Mouse (Mus musculus) E14TG2a.4 (cell line): ENCODE data around the gene B830017H08Rik.

Experiments
- H3K27me3 ChIP-seq: 2 replicates; pipeline ENCODE4 v1.6.1; 2014; ENCODE audit warnings: low read length, control low read depth; ENCODE audit not compliant: insufficient read depth
- H3K36me3 ChIP-seq: 2 replicates; pipeline ENCODE4 v1.6.1; 2014; ENCODE audit warnings: low read length, control low read depth; ENCODE audit not compliant: insufficient read depth
- H3K4me1 ChIP-seq: replicated peaks from 2 replicates; pipeline ENCODE4 v1.6.1; 2014; ENCODE audit warnings: low read depth, low read length, control low read depth
- H3K4me3 ChIP-seq: replicated peaks from 2 replicates; pipeline ENCODE4 v1.5.1; 2014; ENCODE audit warnings: mild to moderate bottlenecking, low read length
- H3K9me3 ChIP-seq: 2 replicates; pipeline ENCODE4 v1.6.1; 2014; ENCODE audit warnings: low read length, control low read depth
- CTCF ChIP-seq: conservative IDR thresholded peaks from 2 replicates; pipeline ENCODE4 v1.5.1; 2014; ENCODE audit warnings: low read length
- NANOG ChIP-seq: IDR thresholded peaks from 2 replicates; pipeline ENCODE4 v1.6.1; 2014; ENCODE audit warnings: borderline replicate concordance, low read length, mixed read lengths
- POU5F1 ChIP-seq: IDR thresholded peaks from 2 replicates; pipeline ENCODE4 v1.6.1; 2014; ENCODE audit warnings: low read length, borderline replicate concordance

B830017H08Rik gene

DNA sequence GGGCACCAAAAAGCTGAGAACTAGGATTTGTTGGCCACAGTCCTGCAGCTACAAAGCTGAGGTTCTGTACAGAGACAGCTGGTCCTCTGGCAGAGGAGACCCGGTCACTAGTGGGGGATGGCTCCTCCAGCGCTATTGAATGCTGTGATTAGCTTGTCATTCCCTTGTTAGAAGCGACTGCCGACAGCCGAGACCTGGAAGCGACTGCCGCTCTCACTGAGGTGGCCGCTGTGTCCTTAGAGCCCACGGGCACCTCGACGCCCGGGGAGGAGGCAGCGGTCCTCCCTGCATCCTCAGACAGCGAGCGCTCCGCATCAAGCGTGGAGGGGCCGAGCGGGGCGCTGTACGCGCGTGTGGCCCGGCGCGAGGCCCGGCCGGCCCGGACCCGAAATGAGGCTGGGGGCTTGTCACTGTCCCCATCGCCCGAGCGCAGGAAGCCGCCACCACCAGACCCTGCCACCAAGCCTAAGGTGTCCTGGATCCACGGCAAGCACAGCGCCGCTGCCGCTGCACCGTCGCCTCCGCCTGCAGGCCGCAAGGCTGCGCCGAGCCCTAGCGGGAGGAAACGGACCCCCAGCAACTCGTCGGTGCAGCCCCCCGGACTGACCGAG is 26.2 kb upstream of the B830017H08Rik start:
- peak overlapping the region; percentile 79 for H3K4me3 ChIP-seq
- no peaks in the 10 kb centered on the region; the same call in 1 of the 2 replicates for H3K9me3 ChIP-seq
- peaks cover 96% of the 10 kb centered on the region for H3K27me3 ChIP-seq
- H3K4me1 ChIP-seq, result peaks cover 42% of the 10 kb centered on the region
- TF ChIP-seq POU5F1, result no peak
- no peak for TF ChIP-seq CTCF
- TF ChIP-seq NANOG, result no peak
- no peaks in the 10 kb centered on the region for H3K36me3 ChIP-seq

DNA sequence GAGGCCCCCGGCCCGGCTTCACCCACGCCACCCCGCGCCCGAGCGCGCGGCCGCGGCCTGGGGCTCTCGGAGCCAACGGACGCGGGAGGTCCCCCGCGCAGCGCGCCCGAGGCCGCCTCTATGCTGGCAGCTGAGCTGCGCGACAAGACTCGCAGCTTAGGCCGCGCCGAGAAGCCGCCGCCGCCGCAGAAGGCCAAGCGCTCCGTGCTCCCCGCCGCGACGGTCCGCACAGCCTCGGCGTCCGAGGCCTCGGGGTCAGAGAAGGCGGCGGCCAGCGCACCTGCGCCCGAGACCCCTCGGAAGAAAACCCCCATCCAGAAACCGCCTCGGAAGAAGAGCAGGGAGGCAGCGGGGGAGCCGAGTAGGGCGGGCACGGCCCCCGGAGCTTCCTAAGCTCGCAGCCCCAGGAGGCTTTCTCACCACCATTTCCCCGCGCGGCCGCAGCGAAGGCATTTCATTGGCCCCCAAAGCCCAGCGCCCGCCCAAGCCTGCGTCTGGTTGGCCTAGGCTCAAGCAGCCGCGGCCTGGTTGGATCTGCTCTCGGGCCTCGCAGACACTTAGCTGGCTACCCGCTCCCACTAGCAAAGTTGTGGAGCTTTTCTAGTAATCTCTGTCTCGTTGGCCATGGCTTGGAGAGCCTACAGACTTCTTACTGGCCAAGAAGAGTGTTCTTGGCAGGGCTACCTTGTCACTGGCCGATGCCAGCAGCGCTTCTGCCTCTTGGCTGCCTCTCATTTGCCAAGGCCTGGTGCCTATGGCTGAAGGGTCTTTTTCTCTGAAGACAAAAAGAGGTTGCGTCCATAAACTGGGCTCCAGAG is 25.5 kb upstream of the B830017H08Rik start:
- no peaks in the 10 kb centered on the region for H3K9me3 ChIP-seq
- H3K36me3 ChIP-seq, result no peaks in the 10 kb centered on the region
- H3K27me3 ChIP-seq, result peaks cover 91% of the 10 kb centered on the region
- peak overlapping the region; percentile 79 for H3K4me3 ChIP-seq
- peaks cover 36% of the 10 kb centered on the region for H3K4me1 ChIP-seq
- TF ChIP-seq CTCF, result no peak
- no peak for TF ChIP-seq POU5F1
- no peak for TF ChIP-seq NANOG

- peaks cover 91% of the 10 kb centered on the region for H3K27me3 ChIP-seq
- H3K4me3 ChIP-seq, result no peak overlapping the region
- peaks cover 20% of the 10 kb centered on the region for H3K4me1 ChIP-seq
- H3K9me3 ChIP-seq, result no peaks in the 10 kb centered on the region
- TF ChIP-seq POU5F1 (no peak), CTCF (no peak), NANOG (no peak)
- H3K36me3 ChIP-seq, result no peaks in the 10 kb centered on the region
These were observed 23.8 kb upstream of the B830017H08Rik start for GRCm38 (mm10) chr16:17809125-17809524.

- TF ChIP-seq NANOG (no peak), POU5F1 (no peak), CTCF (no peak)
- H3K27me3 ChIP-seq, result peaks cover 91% of the 10 kb centered on the region
- peaks cover 16% of the 10 kb centered on the region for H3K4me1 ChIP-seq
- H3K4me3 ChIP-seq, result no peak overlapping the region
- no peaks in the 10 kb centered on the region for H3K36me3 ChIP-seq
- no peaks in the 10 kb centered on the region for H3K9me3 ChIP-seq
These were observed 23.2 kb upstream of the B830017H08Rik start for GRCm38 (mm10) chr16:17809711-17810110.

DNA sequence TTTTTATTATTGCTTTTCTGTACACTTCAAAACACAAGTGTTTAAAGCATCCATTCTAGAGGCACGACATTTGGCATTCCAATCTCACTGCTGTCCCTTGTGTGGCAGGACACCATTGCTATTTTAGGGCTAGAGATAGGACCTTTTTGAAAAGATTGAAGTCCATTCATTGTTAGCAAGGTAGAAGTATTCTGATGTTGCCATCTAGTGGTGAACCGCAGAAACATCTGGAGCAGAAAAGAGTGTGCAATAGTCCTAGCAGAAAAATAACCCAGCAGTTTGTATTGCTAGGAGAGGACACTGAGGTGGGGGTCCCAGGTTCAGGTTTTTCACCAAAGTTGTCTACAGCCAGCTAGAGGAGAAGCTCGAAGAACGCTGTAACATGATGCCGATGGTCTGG is 20.8 kb upstream of the B830017H08Rik start:
- TF ChIP-seq CTCF (peak; percentile 85), NANOG (no peak)
- Histone ChIP-seq H3K4me3 (no peak overlapping the region), H3K36me3 (no peaks in the 10 kb centered on the region), H3K27me3 (peaks cover 91% of the 10 kb centered on the region), H3K4me1 (peaks cover 20% of the 10 kb centered on the region), H3K9me3 (no peaks in the 10 kb centered on the region)

DNA sequence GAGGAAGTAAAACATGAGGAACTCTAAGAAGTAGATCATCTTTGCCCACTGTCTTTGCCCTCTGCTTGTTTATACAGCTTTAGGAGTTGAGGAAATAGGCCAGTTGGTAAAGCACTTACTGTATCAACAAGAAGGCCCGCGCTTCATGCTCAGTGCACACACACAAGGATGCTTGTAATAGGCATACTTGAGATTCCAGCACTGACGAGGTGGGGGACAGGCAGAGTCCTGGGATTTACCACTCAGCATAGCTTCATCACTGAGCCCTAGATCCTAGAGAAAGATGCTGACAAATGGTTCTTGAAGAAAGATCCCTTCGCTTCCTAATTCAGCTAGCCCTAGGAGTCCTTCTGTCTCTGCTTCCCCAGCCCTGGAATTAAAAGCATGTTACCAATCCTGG is 19.7 kb upstream of the B830017H08Rik start:
- H3K4me3 ChIP-seq, result no peak overlapping the region
- peaks cover 12% of the 10 kb centered on the region for H3K4me1 ChIP-seq
- peaks cover 90% of the 10 kb centered on the region for H3K27me3 ChIP-seq
- no peaks in the 10 kb centered on the region for H3K36me3 ChIP-seq
- TF ChIP-seq CTCF (no peak), POU5F1 (no peak), NANOG (no peak)
- no peaks in the 10 kb centered on the region for H3K9me3 ChIP-seq

DNA sequence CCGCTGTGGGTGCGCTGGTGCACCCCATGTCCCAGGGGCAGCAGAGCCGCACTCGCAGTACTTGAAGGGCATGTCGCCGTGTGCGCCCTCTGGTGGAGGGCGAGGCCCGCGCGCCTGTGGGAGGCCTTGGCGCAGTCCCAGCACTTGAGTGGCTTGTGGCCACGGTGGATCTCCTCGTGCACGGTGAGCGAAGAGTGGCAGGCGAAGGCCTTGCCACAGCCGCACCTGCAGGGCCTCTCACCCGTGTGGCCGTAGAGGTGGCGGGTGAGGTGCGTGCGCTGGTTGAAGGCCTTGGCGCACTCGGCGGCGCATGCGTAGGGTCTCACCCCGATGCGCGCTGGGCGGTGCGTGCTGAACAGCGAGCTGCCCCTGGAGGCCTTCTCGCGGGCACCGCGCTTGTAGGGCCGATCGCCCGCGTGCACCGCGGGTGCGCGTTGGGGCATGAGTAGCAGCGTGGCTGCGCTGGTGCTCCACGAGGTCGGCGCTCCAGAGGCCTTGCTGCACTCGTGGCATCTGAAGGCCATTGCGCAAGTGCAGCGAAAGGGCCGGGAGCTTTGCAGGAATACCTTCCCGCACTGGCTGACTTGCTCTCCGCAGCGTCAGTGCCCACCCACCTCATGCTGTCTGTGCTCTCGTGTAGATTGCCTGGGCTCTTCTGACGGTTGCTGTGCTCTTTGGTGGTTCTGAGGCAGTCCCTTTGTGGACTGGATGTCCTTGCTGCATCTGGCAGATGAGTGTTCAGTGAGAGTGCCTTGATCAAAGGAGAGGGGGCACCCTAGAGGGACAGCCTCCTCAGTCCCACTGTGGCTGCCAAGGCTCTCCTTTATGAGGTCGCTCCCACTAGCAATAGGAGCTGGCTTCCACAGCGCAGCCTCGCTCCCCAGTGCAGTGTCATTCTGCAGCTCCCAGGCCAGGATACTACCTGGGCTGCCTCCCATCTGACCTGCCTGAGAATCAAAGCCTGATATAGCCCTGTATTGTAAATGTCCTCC is 17.2 kb upstream of the B830017H08Rik start:
- H3K9me3 ChIP-seq, result no peaks in the 10 kb centered on the region
- peaks cover 88% of the 10 kb centered on the region for H3K27me3 ChIP-seq
- TF ChIP-seq POU5F1, result no peak
- no peak for TF ChIP-seq NANOG
- TF ChIP-seq CTCF, result peak; percentile 22; the same call in 1 of the 2 replicates
- H3K36me3 ChIP-seq, result no peaks in the 10 kb centered on the region
- peaks cover 11% of the 10 kb centered on the region for H3K4me1 ChIP-seq
- peak overlapping the region; percentile 76 for H3K4me3 ChIP-seq

DNA sequence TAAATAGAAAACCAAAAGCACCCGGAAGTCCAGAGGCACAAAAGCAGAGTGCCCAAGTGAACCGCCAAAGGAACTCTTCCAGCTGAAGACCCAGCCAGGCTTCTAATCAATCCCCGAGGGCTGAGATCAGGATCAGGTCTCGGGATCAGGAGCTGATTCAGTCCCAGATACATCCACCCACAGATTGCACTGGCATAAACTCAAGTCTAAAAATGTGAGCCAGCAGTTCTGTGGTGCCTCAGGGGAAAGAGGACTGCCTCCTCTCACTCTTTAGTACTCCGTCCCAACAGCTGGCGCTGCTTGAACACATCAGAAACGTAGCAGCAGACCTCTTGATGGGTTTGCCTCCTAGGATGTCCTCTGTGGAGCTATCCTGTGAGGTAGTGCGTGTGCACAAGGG is 16.4 kb upstream of the B830017H08Rik start:
- Histone ChIP-seq H3K27me3 (peaks cover 89% of the 10 kb centered on the region), H3K36me3 (no peaks in the 10 kb centered on the region), H3K4me3 (no peak overlapping the region), H3K4me1 (peaks cover 11% of the 10 kb centered on the region), H3K9me3 (no peaks in the 10 kb centered on the region)
- no peak for TF ChIP-seq POU5F1
- TF ChIP-seq NANOG, result no peak
- no peak for TF ChIP-seq CTCF
